Mouse (Mus musculus) midbrain, embryonic 16.5 days (tissue): ENCODE results near the gene Wdtc1. TPM values are rescaled to one million over a fixed set of nuclear protein-coding genes. Genes with fewer than 3 reads are reported as not detected.

Experiments used
- ATAC-seq: fragments of 200-750 bp; cut with Nextera tagmentation; 2 replicates; pipeline ENCODE4 v1.8.0; 2017; ENCODE audit warnings: moderate TSS enrichment
- H3K27ac ChIP-seq: fragments of 300-500 bp; sonication (generic); 2 replicates; pipeline ENCODE4 v1.5.1; 2014; ENCODE audit warnings: mild to moderate bottlenecking, low read length, mixed read lengths
- H3K27me3 ChIP-seq: fragments of 300-500 bp; sonication (generic); 2 replicates; pipeline ENCODE4 v1.6.1; 2014; ENCODE audit warnings: low read depth, low read length, mixed read lengths; ENCODE audit not compliant: control insufficient read depth, insufficient read depth
- H3K36me3 ChIP-seq: fragments of 300-500 bp; sonication (generic); 2 replicates; pipeline ENCODE4 v1.6.1; 2014; ENCODE audit warnings: mild to moderate bottlenecking, low read length, moderate library complexity, mixed read lengths; ENCODE audit not compliant: control insufficient read depth, insufficient read depth
- H3K4me1 ChIP-seq: fragments of 300-500 bp; sonication (generic); 2 replicates; pipeline ENCODE4 v1.6.1; 2014; ENCODE audit warnings: mild to moderate bottlenecking, low read length, mixed read lengths; ENCODE audit not compliant: control insufficient read depth, insufficient read depth
- H3K4me2 ChIP-seq: fragments of 300-500 bp; sonication (generic); 2 replicates; pipeline ENCODE4 v1.6.1; 2014; ENCODE audit warnings: mild to moderate bottlenecking, low read length, mixed read lengths
- H3K4me3 ChIP-seq: fragments of 300-500 bp; sonication (generic); 2 replicates; pipeline ENCODE4 v1.5.1; 2014; ENCODE audit warnings: low read depth, mild to moderate bottlenecking, low read length, moderate library complexity, mixed read lengths
- H3K9ac ChIP-seq: fragments of 300-500 bp; sonication (generic); 2 replicates; pipeline ENCODE4 v1.6.1; 2014; ENCODE audit warnings: low read depth, low read length, mixed read lengths
- H3K9me3 ChIP-seq: fragments of 300-500 bp; sonication (generic); replicated peaks from 2 replicates; pipeline ENCODE4 v1.6.1; 2014; ENCODE audit warnings: mild to moderate bottlenecking, low read length, mixed read lengths; ENCODE audit not compliant: control insufficient read depth, poor library complexity, severe bottlenecking
- WGBS: fragments of 180-500 bp; shearing (Covaris S2); extraction: QIAGEN DNeasy Blood & Tissue Kit; methylation state at CpG from one replicate; pipeline ENCODE4 v1.1.7; 2014; 5-methylcytosine and 5-hydroxymethylcytosine counted together
- polyA plus RNA-seq: library from polyadenylated mRNA; unstranded; fragments of >200 nt; fragmentation: Nextera tagmentation; extraction: Ambion mirVana; gene quantifications from 2 replicates; pipeline ENCODE4 v1.2.1, GENCODE M21; 2015

Gene Wdtc1
- polyA plus RNA-seq, 1 experiment from 2014 or later: 20.7 TPM

DNA sequence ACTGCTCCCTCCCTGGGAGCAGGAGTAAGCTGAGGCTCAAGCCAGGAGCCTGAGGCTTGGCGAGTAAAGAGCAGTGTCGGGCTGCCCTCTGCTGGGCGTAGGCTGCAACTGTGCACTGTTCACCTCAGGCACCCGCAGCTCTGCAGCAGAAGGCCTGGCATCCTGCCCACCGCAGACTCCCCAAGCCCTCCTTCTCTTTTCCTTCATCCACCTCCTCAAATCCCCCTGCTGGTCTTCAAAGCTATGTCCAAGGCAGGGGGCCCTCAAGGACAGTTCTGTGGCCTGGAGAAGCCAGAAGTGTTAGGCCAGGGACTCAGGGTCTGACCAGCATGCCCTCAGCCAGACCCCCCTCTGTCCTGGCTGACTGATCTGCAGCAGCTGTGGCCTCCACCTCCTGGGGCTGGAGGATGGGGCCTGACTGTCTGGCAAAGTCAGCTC is 55.5 kb downstream of the Wdtc1 start:
- Histone ChIP-seq H3K4me3 (no peak overlapping the region), H3K27ac (peak overlapping the region; percentile 51), H3K9ac (0 out of 2 replicates have a peak overlapping the region, but pooled peaks have one; percentile 33), H3K9me3 (no peaks in the 10 kb centered on the region), H3K27me3 (no peaks in the 10 kb centered on the region), H3K36me3 (peaks cover 25% of the 10 kb centered on the region), H3K4me2 (no peak overlapping the region), H3K4me1 (peaks cover 14% of the 10 kb centered on the region; the same call in 1 of the 2 replicates)
- WGBS: 0% methylated on average over 5 of the region's 5 CpGs
- peak; percentile 85 for ATAC-seq

DNA sequence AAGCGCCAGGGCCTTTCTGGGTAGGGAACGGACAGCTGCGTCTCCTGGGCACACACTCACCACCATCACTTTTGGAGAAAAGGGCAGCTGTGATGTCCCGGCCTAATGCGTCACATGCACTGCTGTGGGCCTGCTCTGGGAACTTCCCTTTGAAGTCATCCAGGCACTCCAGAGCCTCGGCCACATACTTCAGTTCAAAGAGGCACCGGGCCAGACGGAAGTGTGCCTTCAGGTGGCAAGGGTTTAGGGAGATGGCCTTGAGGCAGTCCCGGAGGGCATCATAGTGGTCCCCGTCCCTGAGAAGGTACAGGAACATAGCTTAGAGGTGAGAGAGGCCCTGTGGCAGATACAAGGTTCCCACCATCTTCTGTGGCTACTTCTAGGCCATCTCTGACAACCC is 55.9 kb downstream of the Wdtc1 start:
- Histone ChIP-seq H3K27me3 (no peaks in the 10 kb centered on the region), H3K4me2 (no peak overlapping the region), H3K27ac (no peak overlapping the region), H3K36me3 (peaks cover 25% of the 10 kb centered on the region), H3K4me3 (no peak overlapping the region), H3K9me3 (no peaks in the 10 kb centered on the region), H3K9ac (no peak overlapping the region), H3K4me1 (peaks cover 14% of the 10 kb centered on the region; the same call in 1 of the 2 replicates)
- peak; percentile 12; the same call in 1 of the 2 replicates for ATAC-seq
- 64% methylated on average over 10 of the region's 10 CpGs for WGBS

DNA sequence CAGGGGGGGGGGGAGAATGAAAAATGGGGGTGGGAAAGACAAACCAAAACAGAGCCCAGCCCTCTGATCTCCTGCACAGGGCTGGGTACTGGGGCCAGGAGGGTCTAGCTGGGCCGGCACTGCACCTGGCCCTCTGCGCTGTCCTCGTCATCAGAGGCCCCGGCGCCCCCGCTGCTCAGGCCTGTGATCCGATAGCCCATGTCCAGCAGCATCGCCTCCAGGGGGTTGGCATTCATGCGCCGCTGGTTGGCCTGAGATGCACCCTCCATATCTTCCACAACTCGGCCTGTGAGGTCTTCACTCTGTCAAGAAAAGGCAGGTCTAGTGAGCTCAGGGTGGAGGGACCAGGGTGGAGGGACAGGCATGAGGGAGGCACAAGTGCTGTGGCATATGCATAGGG is 59.2 kb downstream of the Wdtc1 start:
- Histone ChIP-seq H3K36me3 (peaks cover 14% of the 10 kb centered on the region; the same call in 1 of the 2 replicates), H3K27me3 (no peaks in the 10 kb centered on the region), H3K4me1 (peaks cover 14% of the 10 kb centered on the region; the same call in 1 of the 2 replicates), H3K4me3 (no peak overlapping the region), H3K9me3 (no peaks in the 10 kb centered on the region), H3K27ac (no peak overlapping the region), H3K9ac (no peak overlapping the region), H3K4me2 (no peak overlapping the region)
- WGBS: 34% methylated on average over 11 of the region's 11 CpGs
- ATAC-seq: no peak

DNA sequence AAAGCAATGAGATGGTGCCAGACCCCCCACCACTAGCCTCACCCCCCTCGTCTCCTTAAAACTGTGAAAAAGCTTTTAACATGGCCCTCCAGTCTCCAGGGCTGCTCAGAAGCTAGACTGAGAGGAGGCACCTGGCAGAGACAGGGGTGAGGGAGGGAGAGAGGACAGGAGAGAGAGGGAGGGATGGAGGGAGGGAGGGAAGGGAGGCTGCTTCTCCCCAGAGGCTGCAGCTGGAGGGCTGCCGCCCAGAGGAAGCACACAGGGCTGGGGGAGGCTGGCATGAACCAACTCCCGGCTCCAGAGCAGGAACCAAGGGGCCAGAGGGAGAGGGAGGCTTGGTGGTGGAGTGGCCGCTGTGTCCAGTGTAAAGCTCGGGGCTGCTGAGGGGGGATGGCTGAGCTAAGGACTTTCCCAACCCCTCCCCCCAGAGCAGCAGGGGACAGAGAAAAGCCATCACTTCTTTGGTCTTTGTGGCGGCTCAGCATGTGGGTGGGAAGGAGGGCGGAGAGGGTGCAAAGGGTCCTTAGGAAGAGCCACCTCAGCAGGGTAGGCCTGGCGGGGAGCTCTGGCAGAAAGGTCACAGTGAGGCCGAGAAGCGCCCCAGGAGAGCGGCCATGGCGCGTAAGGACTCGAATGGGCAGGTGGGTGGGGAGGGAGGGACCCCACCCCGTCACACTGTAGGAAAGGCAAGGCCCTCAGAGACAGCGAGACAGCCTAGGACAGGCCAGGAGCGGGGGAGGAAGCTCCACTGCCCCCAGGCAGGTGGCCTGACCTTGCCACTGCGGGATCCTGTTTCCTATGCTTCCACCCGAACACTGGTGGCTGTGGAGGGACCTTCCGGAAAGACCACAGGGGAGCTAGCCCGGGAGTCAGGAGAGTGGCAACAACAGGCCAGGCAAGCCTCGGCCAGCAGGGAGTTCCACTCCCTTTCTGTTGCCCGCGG is 60.1 kb downstream of the Wdtc1 start:
- H3K27me3 ChIP-seq: no peaks in the 10 kb centered on the region
- peak overlapping the region; percentile 3; the same call in 1 of the 2 replicates for H3K9ac ChIP-seq
- H3K27ac ChIP-seq: peak overlapping the region; percentile 53; the same call in 1 of the 2 replicates
- ATAC-seq: no peak
- 13% methylated on average over 24 of the region's 24 CpGs for WGBS
- H3K4me1 ChIP-seq: peaks cover 9% of the 10 kb centered on the region; the same call in 1 of the 2 replicates
- H3K36me3 ChIP-seq: peaks cover 14% of the 10 kb centered on the region; the same call in 1 of the 2 replicates
- no peak overlapping the region for H3K4me3 ChIP-seq
- no peak overlapping the region for H3K4me2 ChIP-seq
- no peaks in the 10 kb centered on the region for H3K9me3 ChIP-seq

DNA sequence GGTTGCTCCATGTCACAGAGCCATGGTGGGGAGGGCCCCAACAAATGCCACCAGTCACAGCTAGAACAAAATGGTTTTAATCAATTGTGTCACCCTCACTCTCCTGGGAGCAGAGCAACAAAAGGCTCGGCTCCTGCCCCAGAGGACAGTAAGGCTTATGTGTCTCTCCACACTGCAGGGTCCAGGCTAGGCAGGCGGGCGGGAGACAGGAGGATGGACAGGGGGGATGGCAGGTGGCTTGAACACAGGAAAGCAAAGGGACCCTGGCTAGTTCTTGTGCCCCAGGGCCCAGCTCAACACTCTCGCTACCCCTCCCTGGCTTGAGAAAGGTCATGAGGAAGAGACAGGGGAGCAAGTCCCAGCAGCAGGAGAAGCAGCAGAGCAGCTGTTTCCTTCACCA is 60.9 kb downstream of the Wdtc1 start:
- H3K27ac ChIP-seq: peak overlapping the region; percentile 53; the same call in 1 of the 2 replicates
- no peaks in the 10 kb centered on the region for H3K9me3 ChIP-seq
- H3K4me2 ChIP-seq: no peak overlapping the region
- H3K4me1 ChIP-seq: peaks cover 5% of the 10 kb centered on the region; the same call in 1 of the 2 replicates
- 44% methylated on average over 4 of the region's 4 CpGs for WGBS
- no peaks in the 10 kb centered on the region for H3K27me3 ChIP-seq
- H3K4me3 ChIP-seq: no peak overlapping the region
- peaks cover 14% of the 10 kb centered on the region; the same call in 1 of the 2 replicates for H3K36me3 ChIP-seq
- ATAC-seq: no peak
- no peak overlapping the region for H3K9ac ChIP-seq

DNA sequence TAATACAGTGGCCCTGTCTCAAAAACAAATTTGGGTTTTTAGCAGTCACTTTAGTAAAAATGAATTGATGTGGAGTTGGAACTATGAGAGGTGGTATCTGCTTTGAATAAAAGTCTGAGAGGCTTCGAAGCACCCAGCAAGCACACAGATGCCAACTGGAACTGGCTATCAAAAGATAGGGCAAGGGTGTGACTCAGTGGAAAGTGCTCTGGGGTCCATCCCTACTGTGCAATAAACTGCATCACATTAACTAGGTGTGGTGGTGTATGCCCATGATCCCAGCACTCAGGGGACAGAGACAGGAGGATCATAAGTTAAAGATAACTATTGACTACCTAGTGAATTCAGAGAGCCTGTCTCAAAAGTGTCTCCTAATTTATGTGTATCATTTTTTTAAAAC is 62.0 kb downstream of the Wdtc1 start:
- no peak overlapping the region for H3K27ac ChIP-seq
- H3K9ac ChIP-seq: no peak overlapping the region
- H3K9me3 ChIP-seq: no peaks in the 10 kb centered on the region
- peaks cover 5% of the 10 kb centered on the region; the same call in 1 of the 2 replicates for H3K4me1 ChIP-seq
- H3K36me3 ChIP-seq: peaks cover 11% of the 10 kb centered on the region; the same call in 1 of the 2 replicates
- H3K4me3 ChIP-seq: no peak overlapping the region
- no peaks in the 10 kb centered on the region for H3K27me3 ChIP-seq
- WGBS: 93% methylated on average over 1 of the region's 1 CpGs
- H3K4me2 ChIP-seq: no peak overlapping the region
- no peak for ATAC-seq

DNA sequence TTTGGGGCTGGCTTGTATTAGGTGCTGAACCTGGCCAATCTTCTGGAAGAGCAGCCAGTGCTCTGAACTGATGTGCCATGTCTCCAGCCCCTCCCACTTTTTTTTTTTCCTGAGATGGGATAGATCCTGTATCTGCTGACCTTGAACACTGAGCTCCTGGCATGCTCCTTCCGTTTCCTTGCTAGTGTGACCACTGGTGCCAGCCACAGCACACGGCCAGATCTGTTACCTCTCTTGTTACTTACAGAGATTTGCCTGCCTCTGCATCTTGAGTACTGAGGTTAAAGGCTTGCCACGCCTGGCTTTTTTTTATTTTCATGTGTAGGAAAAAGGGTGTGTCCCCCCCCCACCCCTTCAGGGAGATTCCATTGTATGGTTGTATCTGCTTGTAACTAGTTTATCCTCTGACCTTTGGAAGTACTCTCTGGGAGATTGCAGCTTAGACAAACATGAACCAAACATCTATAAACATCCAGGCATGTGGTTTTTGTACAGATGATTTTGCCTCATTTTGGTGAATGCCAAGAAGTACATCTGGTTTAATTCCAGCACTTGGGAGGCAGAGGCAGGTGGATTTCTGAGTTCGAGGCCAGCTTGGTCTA is 66.7 kb downstream of the Wdtc1 start:
- H3K4me1 ChIP-seq: peaks cover 4% of the 10 kb centered on the region; the same call in 1 of the 2 replicates
- no peak overlapping the region for H3K9ac ChIP-seq
- H3K36me3 ChIP-seq: no peaks in the 10 kb centered on the region
- no peak overlapping the region for H3K4me2 ChIP-seq
- no peak overlapping the region for H3K4me3 ChIP-seq
- H3K9me3 ChIP-seq: no peaks in the 10 kb centered on the region
- H3K27me3 ChIP-seq: no peaks in the 10 kb centered on the region
- no peak for ATAC-seq
- WGBS: 90% methylated on average over 4 of the region's 4 CpGs
- H3K27ac ChIP-seq: no peak overlapping the region

DNA sequence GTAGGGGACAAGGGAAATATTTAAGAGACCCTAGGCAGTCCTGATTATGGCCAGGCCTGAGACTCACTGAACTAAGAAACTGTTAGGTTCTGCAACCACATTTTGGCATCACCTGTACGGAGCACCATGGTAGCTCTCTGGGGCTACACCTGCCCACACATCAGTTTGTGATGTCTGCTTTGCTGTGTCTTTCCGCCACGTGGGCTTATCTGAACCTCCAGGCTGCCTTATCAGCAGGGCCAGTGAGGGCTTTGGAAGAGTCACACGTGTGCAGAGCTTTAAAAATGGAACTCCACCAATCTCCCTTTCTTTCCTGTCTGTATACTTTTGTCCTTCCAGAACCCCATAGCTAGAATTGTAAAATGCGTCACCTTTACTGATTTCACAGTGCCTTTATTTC is 67.3 kb downstream of the Wdtc1 start:
- 79% methylated on average over 5 of the region's 5 CpGs for WGBS
- Histone ChIP-seq H3K9me3 (no peaks in the 10 kb centered on the region), H3K4me3 (no peak overlapping the region), H3K27me3 (no peaks in the 10 kb centered on the region), H3K27ac (no peak overlapping the region), H3K36me3 (no peaks in the 10 kb centered on the region), H3K9ac (no peak overlapping the region), H3K4me2 (no peak overlapping the region), H3K4me1 (peaks cover 4% of the 10 kb centered on the region; the same call in 1 of the 2 replicates)
- ATAC-seq: no peak
